Mouse (Mus musculus): ENCODE results near the gene Gm3460.
"Not testable (repeated sequence)": the region's sequence is repeated elsewhere in the genome, so short reads cannot be mapped to it uniquely, and the experiment has no call there.

Gm3460 gene

DNA sequence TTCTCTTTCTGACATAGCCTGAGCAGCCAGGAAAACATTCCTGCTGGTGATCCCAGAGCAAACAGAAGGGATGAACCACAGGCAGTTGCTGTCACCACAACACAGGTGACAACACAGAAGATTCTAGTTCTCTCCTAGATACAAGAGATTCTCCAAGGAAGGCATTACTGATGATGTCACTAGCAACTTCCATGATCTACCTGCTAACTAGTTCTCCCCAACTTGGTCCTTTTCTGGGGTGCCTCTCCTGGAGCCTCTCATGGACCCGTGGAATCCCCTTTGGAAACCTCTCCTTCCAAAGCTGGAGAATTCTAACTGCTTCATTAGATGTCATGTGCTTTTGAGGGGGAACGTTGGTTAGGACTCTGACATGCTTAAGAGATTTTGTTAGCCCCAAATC is at the start of gene Gm3460:
TSS of gene Gm3460 (minus strand) at position 101 of the 400 bp plus-strand sequence.
- not testable (repeated sequence) for DNase-seq (ENCODE audit: low read depth, low spot score)

GRCm38 (mm10) chr14:6606436-6606835 is 15.8 kb downstream of the Gm3460 start:
- not testable (repeated sequence) for DNase-seq (ENCODE audit: low read depth, low spot score)

GRCm38 (mm10) chr14:6605004-6605403 is 17.2 kb downstream of the Gm3460 start:
- DNase-seq (ENCODE audit: low read depth, low spot score): peak; percentile 28

GRCm38 (mm10) chr14:6604551-6604950 is 17.7 kb downstream of the Gm3460 start:
- DNase-seq (ENCODE audit: low read depth, low spot score): not testable (repeated sequence)

- DNase-seq (ENCODE audit: low read depth, low spot score): not testable (repeated sequence)
These were observed 31.7 kb downstream of the Gm3460 start, which contains the start of gene Gm3629 for GRCm38 (mm10) chr14:6590513-6590912. TSS of gene Gm3629 (minus strand) at chr14:6590613.

All from R1 (cell line).